Mouse (Mus musculus): Measurements from ENCODE around the gene Prkag1. TPM values are rescaled to one million over a fixed set of nuclear protein-coding genes. Genes with fewer than 3 reads are reported as not detected.
A peak's percentile ranks its signal among the peaks of the same experiment; 100 is the strongest.

The Prkag1 gene
- polyA plus RNA-seq, 1 experiment from 2014 or later = 89.4 TPM

GRCm38 (mm10) chr15:98868346-98869063, 37.2 kb upstream of the Prkag1 start:
- DNase-seq (ENCODE audit: low spot score) (no peak), ATAC-seq (replicated peaks; ENCODE audit: low FRiP score) (no peak)
- Histone ChIP-seq H3K9ac (ENCODE audit: low read length) (peak overlapping the region; percentile 32; the same call in 1 of the 2 replicates), H3K4me3 (ENCODE audit: low read depth, low read length) (peak overlapping the region; percentile 99), H3K4me1 (replicated peaks; ENCODE audit: control insufficient read depth, insufficient read depth, low read length) (peaks cover 24% of the 10 kb centered on the region), H3K27ac (ENCODE audit: low read depth, low read length) (no peak overlapping the region), H3K27me3 (ENCODE audit: control insufficient read depth, insufficient read depth, low read length) (no peaks in the 10 kb centered on the region), H3K9me3 (ENCODE audit: control insufficient read depth, low read length) (no peaks in the 10 kb centered on the region), H3K36me3 (ENCODE audit: control insufficient read depth, insufficient read depth, low read length) (peaks cover 14% of the 10 kb centered on the region), H3K4me2 (ENCODE audit: low read depth, low read length, severe bottlenecking) (peak overlapping the region; percentile 98)
- 37% methylated on average over 11 of the region's 11 CpGs for WGBS

- Histone ChIP-seq H3K9ac (ENCODE audit: low read length) (no peak overlapping the region), H3K9me3 (ENCODE audit: control insufficient read depth, low read length) (no peaks in the 10 kb centered on the region), H3K27ac (ENCODE audit: low read depth, low read length) (no peak overlapping the region), H3K4me2 (ENCODE audit: low read depth, low read length, severe bottlenecking) (peak overlapping the region; percentile 98; the same call in 1 of the 2 replicates), H3K27me3 (ENCODE audit: control insufficient read depth, insufficient read depth, low read length) (no peaks in the 10 kb centered on the region), H3K36me3 (ENCODE audit: control insufficient read depth, insufficient read depth, low read length) (peaks cover 20% of the 10 kb centered on the region), H3K4me3 (ENCODE audit: low read depth, low read length) (no peak overlapping the region), H3K4me1 (replicated peaks; ENCODE audit: control insufficient read depth, insufficient read depth, low read length) (peaks cover 24% of the 10 kb centered on the region)
- DNase-seq (ENCODE audit: low spot score) (no peak), ATAC-seq (replicated peaks; ENCODE audit: low FRiP score) (no peak)
- WGBS = 79% methylated on average over 6 of the region's 6 CpGs
These were observed 36.0 kb upstream of the Prkag1 start for GRCm38 (mm10) chr15:98867321-98867720.

GRCm38 (mm10) chr15:98866501-98866900, 35.2 kb upstream of the Prkag1 start:
- H3K27me3 ChIP-seq (ENCODE audit: control insufficient read depth, insufficient read depth, low read length) = no peaks in the 10 kb centered on the region
- H3K4me2 ChIP-seq (ENCODE audit: low read depth, low read length, severe bottlenecking) = no peak overlapping the region
- H3K9me3 ChIP-seq (ENCODE audit: control insufficient read depth, low read length) = no peaks in the 10 kb centered on the region
- H3K9ac ChIP-seq (ENCODE audit: low read length) = no peak overlapping the region
- ATAC-seq (replicated peaks; ENCODE audit: low FRiP score) (no peak), DNase-seq (ENCODE audit: low spot score) (no peak)
- H3K4me3 ChIP-seq (ENCODE audit: low read depth, low read length) = no peak overlapping the region
- 85% methylated on average over 5 of the region's 5 CpGs for WGBS
- no peak overlapping the region for H3K27ac ChIP-seq (ENCODE audit: low read depth, low read length)
- peaks cover 27% of the 10 kb centered on the region for H3K36me3 ChIP-seq (ENCODE audit: control insufficient read depth, insufficient read depth, low read length)
- H3K4me1 ChIP-seq (replicated peaks; ENCODE audit: control insufficient read depth, insufficient read depth, low read length) = peaks cover 24% of the 10 kb centered on the region

- Histone ChIP-seq H3K9me3 (ENCODE audit: control insufficient read depth, low read length) (no peaks in the 10 kb centered on the region), H3K4me3 (ENCODE audit: low read depth, low read length) (no peak overlapping the region), H3K9ac (ENCODE audit: low read length) (no peak overlapping the region), H3K4me2 (ENCODE audit: low read depth, low read length, severe bottlenecking) (no peak overlapping the region), H3K27ac (ENCODE audit: low read depth, low read length) (no peak overlapping the region), H3K36me3 (ENCODE audit: control insufficient read depth, insufficient read depth, low read length) (peaks cover 33% of the 10 kb centered on the region), H3K27me3 (ENCODE audit: control insufficient read depth, insufficient read depth, low read length) (no peaks in the 10 kb centered on the region), H3K4me1 (replicated peaks; ENCODE audit: control insufficient read depth, insufficient read depth, low read length) (peaks cover 24% of the 10 kb centered on the region)
- 98% methylated on average over 8 of the region's 8 CpGs for WGBS
- no peak for DNase-seq (ENCODE audit: low spot score)
- no peak for ATAC-seq (replicated peaks; ENCODE audit: low FRiP score)
These were observed 34.5 kb upstream of the Prkag1 start for GRCm38 (mm10) chr15:98865771-98866170.

- Histone ChIP-seq H3K36me3 (ENCODE audit: control insufficient read depth, insufficient read depth, low read length) (peaks cover 35% of the 10 kb centered on the region), H3K27me3 (ENCODE audit: control insufficient read depth, insufficient read depth, low read length) (no peaks in the 10 kb centered on the region), H3K9me3 (ENCODE audit: control insufficient read depth, low read length) (no peaks in the 10 kb centered on the region), H3K4me3 (ENCODE audit: low read depth, low read length) (no peak overlapping the region), H3K4me2 (ENCODE audit: low read depth, low read length, severe bottlenecking) (no peak overlapping the region), H3K9ac (ENCODE audit: low read length) (no peak overlapping the region), H3K4me1 (replicated peaks; ENCODE audit: control insufficient read depth, insufficient read depth, low read length) (peaks cover 21% of the 10 kb centered on the region), H3K27ac (ENCODE audit: low read depth, low read length) (no peak overlapping the region)
- 96% methylated on average over 6 of the region's 6 CpGs for WGBS
- ATAC-seq (replicated peaks; ENCODE audit: low FRiP score) = no peak
- no peak for DNase-seq (ENCODE audit: low spot score)
These were observed 33.6 kb upstream of the Prkag1 start for GRCm38 (mm10) chr15:98864951-98865350.

GRCm38 (mm10) chr15:98863451-98863958, 32.2 kb upstream of the Prkag1 start:
- no peak overlapping the region for H3K4me2 ChIP-seq (ENCODE audit: low read depth, low read length, severe bottlenecking)
- 94% methylated on average over 12 of the region's 12 CpGs for WGBS
- peaks cover 9% of the 10 kb centered on the region for H3K4me1 ChIP-seq (replicated peaks; ENCODE audit: control insufficient read depth, insufficient read depth, low read length)
- peaks cover 35% of the 10 kb centered on the region for H3K36me3 ChIP-seq (ENCODE audit: control insufficient read depth, insufficient read depth, low read length)
- ATAC-seq (replicated peaks; ENCODE audit: low FRiP score) (no peak), DNase-seq (ENCODE audit: low spot score) (no peak)
- H3K27me3 ChIP-seq (ENCODE audit: control insufficient read depth, insufficient read depth, low read length) = no peaks in the 10 kb centered on the region
- H3K9ac ChIP-seq (ENCODE audit: low read length) = no peak overlapping the region
- H3K27ac ChIP-seq (ENCODE audit: low read depth, low read length) = no peak overlapping the region
- no peak overlapping the region for H3K4me3 ChIP-seq (ENCODE audit: low read depth, low read length)
- no peaks in the 10 kb centered on the region for H3K9me3 ChIP-seq (ENCODE audit: control insufficient read depth, low read length)

- no peak overlapping the region for H3K27ac ChIP-seq (ENCODE audit: low read depth, low read length)
- no peak overlapping the region for H3K9ac ChIP-seq (ENCODE audit: low read length)
- no peak for DNase-seq (ENCODE audit: low spot score)
- H3K4me3 ChIP-seq (ENCODE audit: low read depth, low read length) = no peak overlapping the region
- 88% methylated on average over 21 of the region's 21 CpGs for WGBS
- H3K27me3 ChIP-seq (ENCODE audit: control insufficient read depth, insufficient read depth, low read length) = no peaks in the 10 kb centered on the region
- H3K4me2 ChIP-seq (ENCODE audit: low read depth, low read length, severe bottlenecking) = no peak overlapping the region
- no peaks in the 10 kb centered on the region for H3K4me1 ChIP-seq (replicated peaks; ENCODE audit: control insufficient read depth, insufficient read depth, low read length)
- ATAC-seq (replicated peaks; ENCODE audit: low FRiP score) = no peak
- H3K9me3 ChIP-seq (ENCODE audit: control insufficient read depth, low read length) = no peaks in the 10 kb centered on the region
- H3K36me3 ChIP-seq (ENCODE audit: control insufficient read depth, insufficient read depth, low read length) = peaks cover 39% of the 10 kb centered on the region
These were observed 30.5 kb upstream of the Prkag1 start for GRCm38 (mm10) chr15:98861701-98862410.

GRCm38 (mm10) chr15:98860921-98861320, 29.6 kb upstream of the Prkag1 start:
- ATAC-seq (replicated peaks; ENCODE audit: low FRiP score) (no peak), DNase-seq (ENCODE audit: low spot score) (peak; percentile 52)
- Histone ChIP-seq H3K4me1 (replicated peaks; ENCODE audit: control insufficient read depth, insufficient read depth, low read length) (no peaks in the 10 kb centered on the region), H3K4me2 (ENCODE audit: low read depth, low read length, severe bottlenecking) (no peak overlapping the region), H3K36me3 (ENCODE audit: control insufficient read depth, insufficient read depth, low read length) (peaks cover 40% of the 10 kb centered on the region), H3K9me3 (ENCODE audit: control insufficient read depth, low read length) (no peaks in the 10 kb centered on the region), H3K27ac (ENCODE audit: low read depth, low read length) (no peak overlapping the region), H3K4me3 (ENCODE audit: low read depth, low read length) (no peak overlapping the region), H3K9ac (ENCODE audit: low read length) (no peak overlapping the region), H3K27me3 (ENCODE audit: control insufficient read depth, insufficient read depth, low read length) (no peaks in the 10 kb centered on the region)
- 96% methylated on average over 18 of the region's 18 CpGs for WGBS
